In the genomic region with DNA sequence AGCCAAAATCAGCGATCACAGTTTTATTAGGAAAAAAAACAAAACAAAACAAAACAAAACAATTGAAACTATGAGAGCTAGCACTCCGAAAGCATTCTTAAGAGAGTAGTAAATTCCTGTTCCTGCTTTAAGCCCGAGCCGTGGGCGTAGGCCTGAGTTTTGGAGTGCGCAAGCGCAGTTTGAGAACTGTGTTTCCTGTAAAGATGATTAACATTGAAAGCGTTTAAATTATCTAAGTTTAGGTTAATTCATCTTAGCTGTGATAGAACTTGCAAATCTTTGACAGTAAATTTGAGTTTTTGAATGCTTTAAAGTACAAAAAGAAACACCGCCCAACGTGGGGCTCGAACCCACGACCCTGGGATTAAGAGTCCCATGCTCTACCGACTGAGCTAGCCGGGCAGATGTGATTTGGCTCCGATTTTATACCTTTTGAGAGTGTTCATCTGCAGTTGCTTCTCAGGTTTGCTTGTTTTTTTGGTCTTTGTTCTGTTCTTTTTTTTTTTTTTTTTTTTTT, we compare ENCODE assay signal across 8 mouse cellular contexts. TPM values are rescaled to one million over a fixed set of nuclear protein-coding genes. Genes with fewer than 3 reads are reported as not detected.
DNase-seq lines count a peak whose midpoint lies in the region; ATAC-seq lines count a peak whose summit lies in the region.

No protein-coding gene starts in this region.

- 1% methylated on average over 15 of the region's 15 CpGs for WGBS in intestine, embryonic 16.5 days

- H3K4me3 ChIP-seq in intestine, embryonic 16.5 days (ENCODE audit: low read length) = peak overlapping the region; percentile 70

- H3K27ac ChIP-seq in intestine, embryonic 16.5 days (ENCODE audit: low read length) = peak overlapping the region; percentile 96

- peak overlapping the region; percentile 80 for H3K9ac ChIP-seq in intestine, embryonic 16.5 days (ENCODE audit: low read depth, low read length)

- peak; percentile 93 for DNase-seq in adrenal gland, postnatal 10 days
- DNase-seq in embryo, embryonic 9.5 days (ENCODE audit: extremely low spot score) = peak; percentile 89
- peak; percentile 71 to 79 for DNase-seq in gastrocnemius, postnatal 4 days (ENCODE audit: low spot score in 2 of 2)
- peak; percentile 88 to 94 for DNase-seq in left cerebral cortex, postnatal 25 days (ENCODE audit: low spot score in 2 of 2)
- DNase-seq in mesoderm, embryonic 11.5 days (ENCODE audit: low read depth, low spot score) = peak; percentile 91
- peak; percentile 78 to 81 for DNase-seq in right cerebral cortex, postnatal 36 days (ENCODE audit: low spot score in 2 of 2)
- peak; percentile 77 to 87 for DNase-seq in urinary bladder, postnatal 4 days (ENCODE audit: low spot score in 2 of 2)

- intact Hi-C loops in left cerebral cortex, postnatal 25 days (cut with DNase I) = no loop called here

- peak; percentile 72 for ATAC-seq in intestine, embryonic 16.5 days

- H3K36me3 ChIP-seq in intestine, embryonic 16.5 days (ENCODE audit: control insufficient read depth, insufficient read depth, low read length) = no peaks in the 10 kb centered on the region

- H3K4me1 ChIP-seq in intestine, embryonic 16.5 days (ENCODE audit: control insufficient read depth, insufficient read depth, low read length) = no peaks in the 10 kb centered on the region

- peak overlapping the region; percentile 64 for H3K4me2 ChIP-seq in intestine, embryonic 16.5 days (ENCODE audit: low read depth, low read length)

- no peaks in the 10 kb centered on the region for H3K9me3 ChIP-seq in intestine, embryonic 16.5 days (ENCODE audit: control insufficient read depth, low read length)

- no peaks in the 10 kb centered on the region for H3K27me3 ChIP-seq in intestine, embryonic 16.5 days (replicated peaks; ENCODE audit: control insufficient read depth, insufficient read depth, low read length)

RNA-seq across cellular contexts. Expression of a gene that starts 5.6 kb away (rescaled TPM):
- total RNA-seq in adrenal gland, postnatal 10 days (2021) = 100 to 1,000 TPM; 337 to 352 TPM
- 100 to 1,000 TPM; 344 to 430 TPM for total RNA-seq in gastrocnemius, postnatal 4 days (2021)
- 516 and 562 TPM in 2 replicates for polyA plus RNA-seq in intestine, embryonic 16.5 days (2015; fragmentation: Nextera tagmentation; extraction: Ambion mirVana)
- total RNA-seq in left cerebral cortex, postnatal 25 days (2021) = 100 to 1,000 TPM; 202 to 204 TPM

RNA-seq across cellular contexts. Expression of a gene that starts 31.2 kb away (rescaled TPM):
- 100 to 1,000 TPM; 178 to 189 TPM for total RNA-seq in adrenal gland, postnatal 10 days (2021)
- total RNA-seq in gastrocnemius, postnatal 4 days (2021) = 100 to 1,000 TPM; 134 to 135 TPM
- polyA plus RNA-seq in intestine, embryonic 16.5 days (2015; fragmentation: Nextera tagmentation; extraction: Ambion mirVana) = 205 and 213 TPM in 2 replicates
- total RNA-seq in left cerebral cortex, postnatal 25 days (2021) = 100 to 1,000 TPM; 171 to 190 TPM

RNA-seq across cellular contexts. Expression of a gene that starts 46.9 kb away (rescaled TPM):
- 10 to 100 TPM; 19.2 to 21.1 TPM for total RNA-seq in adrenal gland, postnatal 10 days (2021)
- 10 to 100 TPM; 14.6 to 15.0 TPM for total RNA-seq in gastrocnemius, postnatal 4 days (2021)
- 35.1 and 35.8 TPM in 2 replicates for polyA plus RNA-seq in intestine, embryonic 16.5 days (2015; fragmentation: Nextera tagmentation; extraction: Ambion mirVana)
- total RNA-seq in left cerebral cortex, postnatal 25 days (2021) = 10 to 100 TPM; 37.0 to 37.1 TPM

Comparison
In these comparisons a context has a peak if more than half of its experiments do, and no peak if none do; other contexts are left out.
1. Peak in every context shown above with its lines: DNase-seq, ATAC-seq, H3K4me3 ChIP-seq and H3K27ac ChIP-seq.